Mouse (Mus musculus) T-helper 2 cell (primary cell): ENCODE results near the gene Rsph3a.

Experiments
- in situ Hi-C: fragments of 300-600 bp; cut with MboI, MseI; formaldehyde crosslinking; loops from one replicate; pipeline ENCODE4 v1.15.1; 2025; ENCODE audit warnings: high pct_unique_total_duplicates

Rsph3a gene

DNA sequence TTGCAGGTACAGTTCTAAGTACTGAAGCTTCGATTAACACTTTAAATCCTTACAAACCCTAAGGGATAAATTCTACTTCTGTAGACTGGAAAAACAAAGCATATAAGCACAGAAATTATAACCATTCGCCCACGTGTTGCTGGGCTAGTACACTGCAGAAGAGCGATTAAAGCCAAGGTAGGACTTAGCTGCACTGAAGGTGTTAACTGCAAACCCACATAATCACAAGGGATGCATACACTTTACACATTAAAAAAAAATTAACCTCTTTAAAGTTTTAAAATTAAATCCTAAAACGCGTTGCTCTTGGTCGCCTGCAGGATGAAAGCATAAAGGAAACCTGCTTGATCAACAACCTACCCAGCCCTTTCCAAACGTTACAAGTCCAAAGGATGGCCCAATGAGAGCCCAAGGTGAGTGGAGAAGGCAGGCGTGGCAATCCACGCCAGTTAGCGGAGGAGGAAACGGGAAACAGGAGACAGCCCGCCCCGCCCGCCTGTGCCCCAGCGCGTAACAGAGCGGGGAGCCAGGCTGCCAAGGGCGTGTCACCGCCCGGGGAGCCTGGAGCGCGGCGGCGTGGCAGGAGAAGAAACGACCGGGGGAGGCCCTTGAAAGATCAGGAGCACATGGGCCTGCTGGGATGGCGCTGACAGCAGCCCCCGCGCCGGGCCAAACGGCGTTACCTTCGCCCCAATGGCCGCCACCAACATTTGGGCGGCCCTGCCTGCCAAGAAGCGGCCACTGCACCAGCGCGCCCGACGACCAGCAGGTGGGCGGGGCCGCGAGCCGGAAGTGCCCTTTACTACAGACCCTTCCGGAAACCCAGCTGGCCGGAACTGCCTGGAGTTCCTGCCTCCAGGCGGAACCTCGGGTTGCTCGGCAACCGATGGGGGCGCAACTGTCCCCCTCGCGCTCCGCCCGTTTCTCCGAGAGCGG is at the start of gene Rsph3a:
TSS of gene Rsph3a (plus strand) at position 498 of the 936 bp plus-strand sequence.
- in situ Hi-C loops, result loop anchor here (5.0 kb wide), 1 partner anchor 998 kb away; the partner anchor contains the start of gene Rsph3b

DNA sequence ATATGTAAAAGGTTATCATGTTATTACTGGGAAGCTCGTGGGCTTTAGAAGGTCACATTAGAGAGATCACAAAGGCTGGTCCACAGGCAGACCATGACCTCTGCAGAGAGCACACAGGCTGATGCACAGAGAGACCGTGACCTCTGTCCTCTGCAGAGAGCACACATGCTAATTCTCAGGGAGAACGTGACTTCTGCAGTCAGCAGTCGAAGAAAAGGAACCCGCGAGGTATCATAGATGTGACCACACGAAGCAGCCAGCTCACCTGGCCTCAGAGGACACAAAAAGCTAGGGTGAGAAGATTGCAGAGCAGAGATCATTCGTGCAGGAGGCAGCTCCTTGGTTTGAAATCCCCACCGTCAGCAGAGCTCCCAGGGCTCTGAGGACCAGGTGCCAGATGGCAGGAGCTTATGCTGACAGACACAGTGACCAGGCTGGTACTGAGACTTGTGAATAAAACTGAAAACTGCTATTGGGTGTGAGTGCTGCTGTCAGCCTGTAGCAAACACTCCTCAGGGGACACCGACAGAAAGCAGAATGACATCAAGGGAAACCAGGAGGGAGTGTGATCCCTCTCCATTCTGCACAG is 49.3 kb upstream of the Rsph3a start:
- in situ Hi-C loops, result no loop called here

DNA sequence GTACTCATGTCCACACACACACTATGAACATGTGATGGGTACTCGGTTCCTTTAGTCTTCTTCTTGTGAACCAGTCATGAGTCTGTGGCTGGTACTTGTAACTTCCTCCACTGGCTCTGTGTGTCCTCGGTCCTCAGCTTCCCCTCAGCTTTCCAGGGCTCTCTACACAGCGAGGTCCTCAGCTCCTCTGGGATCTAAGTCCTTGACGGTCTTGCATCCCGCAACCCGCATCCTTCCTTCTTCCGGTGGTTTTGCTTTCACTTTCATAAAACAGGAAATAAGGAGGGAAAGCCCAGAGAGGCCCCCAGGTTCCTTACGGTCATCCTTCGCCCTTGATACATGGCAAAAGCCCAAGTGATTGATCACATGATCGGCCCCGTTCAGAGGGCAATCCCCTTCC is 48.3 kb upstream of the Rsph3a start:
- in situ Hi-C loops, result no loop called here

DNA sequence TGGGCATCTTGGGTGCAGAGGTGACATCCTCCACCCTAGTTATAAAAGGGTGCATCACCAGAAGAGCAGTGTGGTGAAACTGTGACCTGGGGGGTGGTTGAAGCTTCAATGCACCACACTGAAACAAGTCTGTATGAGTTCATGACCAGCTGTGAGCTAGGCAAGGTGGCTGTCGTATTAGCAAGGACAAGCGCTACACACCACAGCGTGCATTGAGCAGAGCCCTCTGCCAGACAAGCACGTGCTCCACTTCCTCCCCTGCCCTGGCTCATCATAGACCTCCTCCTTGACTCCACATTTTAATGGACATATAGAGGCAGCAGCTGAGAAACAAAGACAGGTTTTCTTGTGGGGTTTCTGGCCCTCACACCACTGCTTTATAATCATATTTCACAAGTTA is 47.7 kb upstream of the Rsph3a start:
- in situ Hi-C loops, result no loop called here

DNA sequence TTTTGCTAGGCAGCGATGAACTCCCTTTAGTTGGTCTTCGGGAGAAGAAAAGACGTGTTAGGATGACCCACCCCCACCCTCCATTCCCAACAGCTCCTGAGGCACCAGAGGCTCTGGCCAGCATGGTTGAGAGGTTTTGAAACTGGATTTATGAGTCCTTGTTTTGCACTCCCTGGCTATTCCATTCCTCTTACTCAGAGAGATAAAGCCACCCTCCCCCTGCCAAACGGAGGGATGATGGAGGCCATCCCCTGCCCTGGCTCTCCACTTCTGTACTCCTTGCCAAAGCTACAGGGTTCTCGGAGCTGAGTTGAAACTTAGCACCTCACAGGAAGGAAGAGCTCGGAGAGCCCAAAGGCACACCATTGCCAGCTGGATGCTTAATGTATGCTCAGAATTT is 46.2 kb upstream of the Rsph3a start:
- in situ Hi-C loops, result no loop called here

DNA sequence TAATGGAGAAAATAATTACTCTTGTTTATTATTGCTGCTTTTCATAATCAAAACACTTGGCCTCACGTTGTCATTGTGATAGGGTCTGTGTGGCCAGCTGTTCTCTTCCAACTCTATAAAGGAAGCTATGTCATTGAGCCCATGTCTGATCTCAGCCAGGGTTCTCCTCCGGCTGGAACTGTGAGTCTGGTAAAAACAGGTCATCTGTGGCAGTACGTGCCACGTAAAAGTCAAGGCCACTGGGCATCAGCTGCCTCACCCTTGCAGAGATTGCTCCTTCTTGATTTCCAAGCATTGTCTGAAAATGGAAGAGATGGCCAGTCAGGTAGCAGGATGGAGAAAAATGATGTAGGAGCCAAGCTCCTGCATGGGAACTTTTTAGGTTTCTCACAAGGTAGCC is 45.5 kb upstream of the Rsph3a start:
- in situ Hi-C loops, result no loop called here

DNA sequence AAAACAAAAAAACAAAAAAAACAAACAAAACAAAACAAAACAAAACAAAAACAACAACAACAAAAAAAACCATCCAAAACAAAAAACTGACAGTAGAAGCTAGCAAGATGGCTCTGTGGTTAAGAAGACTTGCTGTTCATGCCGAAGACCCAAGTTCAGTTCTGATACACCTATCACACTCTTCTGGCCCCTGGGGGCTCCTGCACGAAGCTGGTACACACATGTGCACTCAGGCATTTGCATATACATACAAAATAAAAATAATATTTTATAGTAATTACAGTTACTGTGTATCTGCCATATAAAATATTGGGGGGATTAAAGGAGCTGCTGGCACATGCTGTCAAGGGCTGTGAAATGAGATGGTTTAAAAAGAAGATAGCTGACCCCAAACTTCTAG is 43.9 kb upstream of the Rsph3a start:
- in situ Hi-C loops, result no loop called here

DNA sequence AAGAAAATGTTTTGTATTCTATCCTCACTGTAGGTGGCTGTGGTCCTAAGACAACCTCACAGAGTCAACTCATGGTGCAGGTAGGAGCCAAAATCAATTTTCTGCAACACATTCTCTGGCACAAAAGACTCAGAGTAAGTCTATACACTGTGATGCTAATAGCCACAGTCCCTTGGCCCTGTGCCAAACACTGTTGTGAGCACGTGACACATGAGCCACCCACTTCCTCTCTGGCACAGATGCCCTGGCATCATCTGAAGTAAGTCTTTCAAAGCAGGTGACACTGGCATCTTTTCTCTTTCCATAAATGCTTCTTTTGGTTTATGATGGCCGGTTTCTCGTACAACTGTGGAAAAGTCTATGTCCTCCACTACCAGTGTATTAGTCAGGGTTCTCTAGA is 43.1 kb upstream of the Rsph3a start:
- in situ Hi-C loops, result no loop called here

DNA sequence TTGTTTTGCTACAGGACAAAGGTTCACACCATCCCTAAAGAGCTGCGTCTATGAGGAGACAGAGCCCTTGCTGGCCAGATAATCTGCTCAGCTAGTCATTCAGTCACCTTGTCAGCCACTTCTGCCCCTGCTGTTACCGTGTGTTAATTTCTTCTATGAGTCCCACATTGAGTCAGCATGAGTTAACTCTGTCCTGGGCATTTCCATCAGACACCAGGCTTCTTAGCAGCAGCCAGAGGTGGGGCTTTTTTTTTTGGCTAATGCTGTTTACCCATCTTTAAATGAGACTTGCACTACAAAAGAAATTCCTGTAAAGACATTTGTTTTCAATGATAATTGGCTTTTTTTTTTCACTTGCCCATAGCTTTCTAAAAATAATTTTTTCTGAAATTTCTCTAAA is 40.4 kb upstream of the Rsph3a start:
- in situ Hi-C loops, result no loop called here

DNA sequence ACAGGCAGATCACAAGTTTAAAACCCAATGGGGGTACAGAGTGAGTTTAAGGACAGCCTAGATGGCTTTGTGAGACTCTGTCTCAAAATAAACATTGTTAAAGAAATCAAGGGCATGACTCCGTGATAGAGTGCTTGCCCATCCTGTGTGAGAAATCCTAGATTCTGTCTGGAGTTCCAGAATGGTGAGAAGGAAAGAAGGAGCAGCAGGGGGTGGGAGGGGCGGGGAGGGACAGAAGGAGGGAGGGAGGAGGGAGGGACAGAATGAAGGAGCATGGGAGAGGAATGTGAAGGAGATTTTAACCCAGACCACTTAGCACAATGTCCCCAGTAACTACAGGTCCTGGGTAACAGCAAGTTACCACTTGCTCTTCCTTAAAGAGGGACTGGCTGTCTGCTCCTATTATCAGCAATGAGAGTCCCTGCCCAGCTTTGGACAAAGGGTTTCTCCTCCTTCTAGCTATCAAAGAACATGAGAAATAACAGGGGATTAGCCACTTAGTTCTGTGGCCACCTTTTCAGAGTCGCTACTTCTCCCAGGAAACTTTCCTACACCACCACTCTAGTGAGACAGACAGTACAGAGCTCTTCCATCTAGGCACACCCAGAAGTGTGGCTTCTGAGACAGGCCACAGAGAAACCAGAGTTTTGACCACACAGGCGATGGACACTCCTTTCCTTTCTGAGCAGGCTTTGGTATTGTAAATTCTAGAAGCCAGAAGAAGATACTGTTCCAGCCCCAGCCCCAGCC is 39.3 kb upstream of the Rsph3a start:
- in situ Hi-C loops, result no loop called here

DNA sequence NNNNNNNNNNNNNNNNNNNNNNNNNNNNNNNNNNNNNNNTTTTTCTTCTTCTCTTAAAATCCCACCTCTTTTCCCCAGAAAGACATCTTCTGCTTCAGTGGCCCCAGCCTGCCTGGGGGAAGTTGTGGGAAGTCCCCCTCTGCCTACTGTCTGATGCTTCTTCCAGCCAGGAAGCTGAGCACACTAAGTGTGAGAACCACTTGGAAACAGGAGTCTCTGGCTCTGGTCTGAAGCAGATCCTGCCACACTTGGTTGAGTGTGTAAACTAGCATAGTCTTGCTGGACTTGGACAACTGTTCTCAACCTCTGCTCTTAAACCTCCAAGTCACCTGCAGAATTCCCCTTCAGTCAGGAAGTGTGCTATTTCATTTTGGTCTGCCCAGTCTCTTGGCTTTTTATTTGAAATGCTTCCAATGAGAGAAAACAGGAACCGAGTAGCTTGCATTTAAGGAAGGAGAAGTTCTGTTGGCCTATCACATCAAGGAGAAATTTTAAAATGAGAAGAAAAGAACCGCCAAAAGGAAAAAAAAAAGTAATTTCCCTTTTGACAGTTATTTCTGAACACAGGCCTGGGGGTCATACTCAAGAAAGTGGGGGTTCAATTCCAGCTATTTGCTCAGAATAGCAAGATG is 30.7 kb upstream of the Rsph3a start:
- in situ Hi-C loops, result no loop called here

DNA sequence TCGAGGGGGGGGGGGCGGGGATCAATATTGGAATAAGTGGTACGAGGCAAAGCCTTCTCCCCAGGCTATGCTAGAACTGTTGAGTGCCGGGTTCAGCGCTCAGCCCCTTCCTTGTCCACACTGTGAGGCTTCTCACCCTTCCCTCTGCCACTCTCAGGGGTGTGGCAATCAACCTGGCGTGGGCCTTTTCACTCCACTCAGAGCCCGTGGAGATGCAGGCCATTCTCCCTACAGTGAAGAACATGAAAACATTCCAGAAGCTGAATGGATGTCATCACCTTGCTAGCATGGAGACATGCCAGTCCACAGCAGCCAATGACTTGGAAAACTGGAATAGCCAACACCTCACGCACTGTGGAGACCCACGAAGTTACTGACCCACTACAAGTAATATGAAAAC is 29.6 kb upstream of the Rsph3a start:
- in situ Hi-C loops, result no loop called here

DNA sequence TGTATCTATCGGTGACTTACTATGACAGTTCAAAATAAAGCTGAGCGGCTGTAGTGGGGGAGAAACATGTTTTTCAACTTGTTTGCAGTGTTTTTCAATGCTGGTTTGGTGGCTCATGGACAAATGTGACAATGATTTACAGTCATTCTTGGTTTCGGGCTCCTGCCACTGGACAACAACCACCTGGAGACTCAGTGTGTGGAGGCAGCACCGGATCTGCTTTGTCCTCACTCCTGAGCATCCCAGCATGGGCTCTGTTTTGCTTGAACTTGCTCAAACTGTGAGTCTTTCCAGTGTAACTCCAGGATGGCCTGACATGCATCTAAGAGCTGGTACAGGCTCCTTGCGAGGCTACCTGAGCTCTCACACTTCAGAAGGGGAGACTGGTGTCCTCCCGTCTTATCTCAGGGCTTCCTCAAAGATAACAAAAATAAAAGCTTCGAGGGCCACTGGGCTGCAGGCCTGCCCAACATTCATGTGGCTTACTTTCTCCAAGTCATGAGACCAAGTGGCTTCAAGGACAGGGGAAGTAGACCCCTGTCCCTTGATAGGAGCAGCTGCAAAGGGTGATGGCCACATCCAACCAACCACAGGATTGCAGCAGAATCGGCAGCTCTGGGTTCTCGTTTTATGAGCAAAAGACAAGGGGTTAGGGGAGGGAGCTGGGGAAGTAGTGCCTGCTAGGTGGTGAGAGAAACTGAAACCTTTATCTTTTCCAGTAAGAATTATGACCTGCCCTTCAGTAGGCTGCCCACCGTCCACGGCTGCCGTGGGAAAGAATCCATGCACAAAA is 28.4 kb upstream of the Rsph3a start:
- in situ Hi-C loops, result no loop called here

DNA sequence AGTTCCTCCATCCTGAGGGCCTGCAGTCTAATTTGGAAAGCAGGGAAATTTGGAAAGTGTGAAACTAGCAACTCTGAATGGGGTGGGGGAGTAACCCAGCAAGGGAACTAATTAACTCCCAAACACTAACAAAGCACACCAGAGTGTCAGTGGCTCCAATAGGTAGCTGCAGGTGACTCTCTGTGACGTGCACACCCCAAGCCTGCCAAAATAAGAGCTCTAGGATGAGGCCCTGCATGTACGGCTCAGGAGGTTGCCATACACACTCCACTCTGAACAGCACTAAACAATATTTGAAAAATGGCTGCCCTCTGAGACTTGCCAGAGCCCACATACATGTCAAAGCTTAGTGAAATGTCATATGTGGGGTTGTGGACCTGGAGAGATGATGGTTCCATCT is 27.1 kb upstream of the Rsph3a start:
- in situ Hi-C loops, result no loop called here

DNA sequence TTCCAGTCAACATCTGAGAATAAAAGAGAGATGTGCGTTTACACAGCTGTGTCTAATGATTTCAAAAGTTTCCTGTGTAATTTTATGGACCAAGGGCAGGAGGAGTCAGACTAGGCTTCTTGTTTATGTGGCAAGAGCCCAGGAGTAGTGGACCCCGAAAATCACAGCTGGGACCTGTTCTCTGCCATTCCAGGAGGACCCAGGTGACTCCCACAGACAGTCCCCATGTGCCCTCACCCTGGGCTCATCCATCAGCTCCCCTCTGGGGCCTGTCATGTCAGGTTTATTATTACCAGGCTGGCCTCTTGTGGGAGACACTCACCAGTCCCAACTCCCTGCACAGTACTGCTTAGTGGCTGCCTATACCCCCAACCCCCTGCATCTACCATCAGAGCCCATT is 26.2 kb upstream of the Rsph3a start:
- in situ Hi-C loops, result no loop called here

DNA sequence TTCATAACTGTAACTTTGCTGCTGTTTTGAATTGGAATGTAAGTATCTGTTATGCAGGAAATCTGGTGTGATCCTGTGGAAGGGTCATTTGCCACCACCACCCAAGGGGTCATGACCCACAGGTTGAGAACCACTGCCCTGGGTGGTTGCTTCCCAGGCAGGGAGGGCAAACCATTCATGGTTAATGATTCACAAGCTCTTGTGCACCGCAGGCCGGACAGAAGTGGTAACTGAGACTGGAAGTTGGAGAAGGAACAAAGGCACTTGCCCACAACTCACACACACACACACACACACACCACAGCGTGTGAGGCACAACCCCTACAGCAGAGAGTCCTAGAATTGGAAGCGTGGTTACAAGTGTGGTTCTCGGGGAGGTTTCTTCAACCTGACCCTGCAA is 22.9 kb upstream of the Rsph3a start:
- in situ Hi-C loops, result no loop called here

DNA sequence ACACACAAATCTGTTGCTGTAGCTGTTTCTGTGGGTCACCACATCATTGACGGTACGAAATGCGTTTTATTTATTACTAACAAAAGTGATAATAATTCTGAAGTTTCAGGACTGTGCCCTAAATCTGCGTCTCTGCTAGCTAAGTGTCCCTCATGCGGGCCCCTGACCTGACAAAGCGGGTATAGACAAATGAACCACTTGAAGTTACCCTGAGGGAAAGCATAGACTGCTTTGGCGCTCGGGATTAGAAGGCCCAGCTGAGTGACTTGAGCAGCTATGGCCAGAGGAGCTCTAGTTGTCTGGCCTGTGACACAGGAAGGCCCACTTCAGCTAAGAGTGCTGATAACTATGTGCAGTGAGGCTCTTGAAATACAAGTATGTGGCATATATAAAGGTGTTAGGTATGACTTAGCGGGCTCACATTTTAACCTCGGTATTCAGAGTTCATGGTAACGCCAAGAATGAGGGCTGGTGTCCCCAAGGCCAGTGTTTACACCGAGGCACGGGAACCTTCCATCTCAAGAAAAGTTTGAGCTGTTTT is 21.2 kb upstream of the Rsph3a start:
- in situ Hi-C loops, result no loop called here

DNA sequence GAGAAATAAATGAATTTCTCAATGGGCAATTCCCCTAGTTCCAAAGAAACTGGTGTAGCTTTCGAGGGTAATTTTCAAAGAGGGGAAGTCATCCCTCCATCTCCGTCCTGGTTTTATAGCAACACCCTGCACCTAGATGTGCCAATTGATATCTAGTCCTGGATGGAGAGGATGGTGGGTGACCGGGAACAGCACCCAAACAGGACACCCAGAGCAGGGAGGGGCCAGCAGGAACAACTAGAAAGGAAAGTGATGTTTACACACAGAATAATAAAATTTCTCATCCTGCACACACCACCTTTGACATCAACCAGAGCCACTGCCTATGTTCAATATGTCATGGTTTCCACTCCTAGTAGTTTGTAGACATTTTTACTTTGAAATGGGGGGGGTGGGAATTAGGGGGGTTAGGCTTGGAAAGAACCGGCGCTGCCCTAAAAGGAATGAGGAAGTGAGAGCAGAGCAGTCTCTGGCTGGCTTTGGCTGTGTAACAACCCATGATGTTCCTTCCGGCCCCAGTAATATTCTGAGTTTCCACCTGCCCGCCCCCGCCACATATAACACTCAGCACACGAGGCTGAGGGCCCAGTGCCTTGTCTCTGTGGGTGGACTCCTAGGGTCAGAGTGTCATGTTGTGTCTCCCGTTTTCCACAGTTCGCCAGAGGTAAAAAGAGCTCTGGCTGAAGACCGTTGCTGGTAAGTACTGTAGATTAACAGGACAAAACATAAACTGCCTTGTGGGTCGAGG is 19.8 kb upstream of the Rsph3a start, which contains the start of gene Tagap:
TSS of gene Tagap (plus strand) at position 588 of the 748 bp plus-strand sequence.
- in situ Hi-C loops, result loop anchor here (5.0 kb wide), 1 partner anchor 53 kb away; no protein-coding TSS in a partner anchor

DNA sequence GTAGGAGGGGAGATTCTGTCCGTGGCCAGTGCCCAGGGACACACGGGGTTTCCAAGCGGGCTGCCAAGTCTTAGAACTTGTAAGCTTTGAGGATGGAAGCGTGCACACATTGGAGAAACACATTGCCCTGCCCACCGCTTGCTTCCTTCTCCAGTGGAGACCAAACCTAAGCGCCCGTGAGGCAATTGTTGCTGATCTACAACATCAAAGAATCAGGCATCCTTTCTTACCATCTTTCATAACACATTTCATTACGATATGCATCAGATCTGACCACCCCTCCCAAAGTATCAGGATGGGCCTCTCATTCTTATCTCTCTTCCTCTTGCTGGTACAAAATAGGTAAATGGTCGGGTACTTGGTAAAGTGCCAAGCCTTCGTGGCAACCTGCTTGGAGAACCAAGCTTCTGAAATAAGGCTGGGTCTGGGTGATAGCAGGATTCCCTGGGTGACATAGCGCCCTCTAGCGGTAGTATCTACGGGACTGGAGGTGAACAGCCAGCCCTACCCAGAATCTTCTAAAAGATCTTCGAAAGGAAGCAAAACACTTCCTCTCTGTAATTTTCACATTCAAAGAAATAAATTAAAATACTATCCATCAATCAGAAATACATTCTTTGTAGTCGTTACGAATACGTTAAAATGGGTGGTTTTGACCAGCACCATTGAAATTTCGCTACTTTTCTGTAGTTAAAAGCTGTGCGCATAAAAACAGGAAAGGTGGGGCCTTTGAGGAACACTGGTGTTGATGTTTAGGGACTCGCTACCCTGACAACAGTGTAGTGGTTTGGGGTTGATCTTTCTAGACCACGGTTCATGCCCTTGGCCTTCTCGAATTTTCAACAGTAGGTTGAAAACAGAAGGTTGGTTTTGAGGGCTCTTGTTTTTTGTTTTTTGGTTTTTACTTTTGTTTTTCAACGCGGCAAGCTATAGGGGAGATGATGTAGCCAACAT is 17.6 kb upstream of the Rsph3a start:
- in situ Hi-C loops, result loop anchor here (5.0 kb wide), 1 partner anchor 56 kb away; no protein-coding TSS in a partner anchor
